Mouse (Mus musculus) liver, embryonic 11.5 days (tissue): ENCODE data around the gene Dnajc16. TPM values are rescaled to one million over a fixed set of nuclear protein-coding genes. Genes with fewer than 3 reads are reported as not detected.

ENCODE experiments used
- ATAC-seq: fragments of 200-750 bp; cut with Nextera tagmentation; replicated peaks from 2 replicates; pipeline ENCODE4 v1.8.0; 2017; ENCODE audit warnings: moderate number of reproducible peaks, mild to moderate bottlenecking, moderate TSS enrichment, moderate library complexity; ENCODE audit not compliant: low FRiP score
- DNase-seq: peaks from one replicate; pipeline ENCODE4 v3.0.0-alpha.2; 2017; ENCODE audit warnings: low spot score
- H3K27ac ChIP-seq: fragments of 300-500 bp; sonication (generic); 2 replicates; pipeline ENCODE4 v1.5.1; 2014; ENCODE audit warnings: mild to moderate bottlenecking, low read depth, low read length, control low read depth
- H3K27me3 ChIP-seq: fragments of 300-500 bp; sonication (generic); replicated peaks from 2 replicates; pipeline ENCODE4 v1.6.1; 2014; ENCODE audit warnings: low read length, mixed read lengths; ENCODE audit not compliant: control insufficient read depth, insufficient read depth
- H3K36me3 ChIP-seq: fragments of 300-500 bp; sonication (generic); 2 replicates; pipeline ENCODE4 v1.6.1; 2014; ENCODE audit warnings: mild to moderate bottlenecking, low read length, moderate library complexity, mixed read lengths; ENCODE audit not compliant: control insufficient read depth, insufficient read depth
- H3K4me1 ChIP-seq: fragments of 300-500 bp; sonication (generic); replicated peaks from 2 replicates; pipeline ENCODE4 v1.6.1; 2014; ENCODE audit warnings: low read length, mixed read lengths; ENCODE audit not compliant: control insufficient read depth, insufficient read depth
- H3K4me2 ChIP-seq: fragments of 300-500 bp; sonication (generic); 2 replicates; pipeline ENCODE4 v1.6.1; 2014; ENCODE audit warnings: mild to moderate bottlenecking, control low read depth, moderate library complexity
- H3K4me3 ChIP-seq: fragments of 300-500 bp; sonication (generic); 2 replicates; pipeline ENCODE4 v1.5.1; 2014; ENCODE audit warnings: low read depth, low read length, control low read depth
- H3K9ac ChIP-seq: fragments of 300-500 bp; sonication (generic); 2 replicates; pipeline ENCODE4 v1.6.1; 2014; ENCODE audit warnings: low read depth, low read length, control low read depth
- H3K9me3 ChIP-seq: fragments of 300-500 bp; sonication (generic); 2 replicates; pipeline ENCODE4 v1.6.1; 2016; ENCODE audit warnings: low read length, inconsistent platforms, mixed read lengths; ENCODE audit not compliant: control insufficient read depth
- WGBS: fragments of 180-500 bp; shearing (Covaris S2); extraction: QIAGEN DNeasy Blood & Tissue Kit; methylation state at CpG from one replicate; pipeline ENCODE4 v1.1.7; 2014; 5-methylcytosine and 5-hydroxymethylcytosine counted together
- polyA plus RNA-seq: library from polyadenylated mRNA; unstranded; fragments of >200 nt; fragmentation: Nextera tagmentation; extraction: Ambion mirVana; gene quantifications from 2 replicates; pipeline ENCODE4 v1.2.1, GENCODE M21; 2014

Gene Dnajc16
- polyA plus RNA-seq, 1 experiment from 2014 or later = 4.0 TPM

DNA sequence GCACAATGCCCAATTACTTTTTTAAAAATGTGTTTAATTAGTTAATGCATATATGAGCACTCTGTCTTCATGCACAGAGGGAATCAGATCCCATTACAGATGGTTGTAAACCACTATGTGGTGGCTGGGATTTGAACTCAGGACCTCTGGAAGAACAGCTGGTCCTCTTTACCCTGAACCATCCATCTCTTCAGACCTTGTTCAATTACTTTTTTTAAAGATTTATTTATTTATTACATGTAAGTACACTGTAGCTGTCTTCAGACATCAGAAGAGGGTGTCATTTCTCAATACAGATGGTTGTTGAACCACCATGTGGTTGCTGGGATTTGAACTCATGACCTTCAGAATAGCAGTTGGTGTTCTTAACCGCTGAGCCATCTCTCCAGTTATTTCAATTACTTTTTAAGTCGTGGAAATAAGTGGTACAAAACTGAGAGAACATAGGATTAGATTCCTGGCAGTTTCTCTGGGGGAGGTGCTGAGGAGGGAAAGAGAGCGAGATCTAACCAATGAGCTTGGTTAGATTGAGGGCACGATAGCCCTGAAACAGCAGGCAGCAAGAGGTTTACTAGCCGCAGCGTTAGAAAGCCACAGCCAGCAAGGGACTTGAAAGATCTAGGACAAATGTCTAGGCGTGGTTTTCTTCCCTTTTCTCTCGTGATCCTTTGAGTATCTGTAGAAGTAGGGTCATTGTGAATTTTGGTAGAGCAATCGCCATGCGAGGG, 2.0 kb upstream of the Dnajc16 start:
- DNase-seq (no peak), ATAC-seq (peak; percentile 14; the same call in 1 of the 2 replicates)
- H3K27me3 ChIP-seq = no peaks in the 10 kb centered on the region
- H3K9ac ChIP-seq = peak overlapping the region; percentile 50
- peaks cover 6% of the 10 kb centered on the region; the same call in 1 of the 2 replicates for H3K36me3 ChIP-seq
- WGBS = 10% methylated on average over 10 of the region's 10 CpGs
- H3K27ac ChIP-seq = peak overlapping the region; percentile 93
- no peaks in the 10 kb centered on the region for H3K9me3 ChIP-seq
- peaks cover 22% of the 10 kb centered on the region for H3K4me1 ChIP-seq
- H3K4me3 ChIP-seq = peak overlapping the region; percentile 78
- peak overlapping the region; percentile 69 for H3K4me2 ChIP-seq

GRCm38 (mm10) chr4:141791951-141792350, 1.2 kb upstream of the Dnajc16 start:
- Histone ChIP-seq H3K4me3 (no peak overlapping the region), H3K27me3 (no peaks in the 10 kb centered on the region), H3K36me3 (peaks cover under 1% of the 10 kb centered on the region; the same call in 1 of the 2 replicates), H3K9me3 (no peaks in the 10 kb centered on the region), H3K4me1 (peaks cover 22% of the 10 kb centered on the region), H3K4me2 (no peak overlapping the region), H3K27ac (no peak overlapping the region), H3K9ac (no peak overlapping the region)
- 88% methylated on average over 8 of the region's 8 CpGs for WGBS
- ATAC-seq = no peak
- DNase-seq = no peak

DNA sequence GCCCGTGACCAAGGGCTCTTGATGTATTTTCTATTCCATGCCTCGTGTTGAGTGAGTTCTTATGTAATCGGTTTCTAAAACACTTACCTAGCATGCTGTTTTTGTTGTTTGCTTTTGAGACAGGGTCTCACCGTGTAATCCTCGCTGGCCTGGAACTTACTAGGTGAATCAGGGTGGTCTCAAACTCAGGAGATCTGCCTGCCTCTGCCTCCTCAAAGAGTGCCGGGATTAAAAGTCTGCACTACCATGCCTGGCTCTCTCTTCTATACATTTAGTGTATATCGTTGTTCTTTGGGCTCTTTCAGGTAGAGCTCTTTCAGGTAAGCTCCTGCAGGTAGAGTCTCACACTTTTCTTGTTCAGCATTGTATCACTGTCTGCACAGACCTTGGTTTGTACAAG, 755 bp upstream of the Dnajc16 start:
- no peak overlapping the region for H3K9ac ChIP-seq
- H3K4me3 ChIP-seq = peak overlapping the region; percentile 91; the same call in 1 of the 2 replicates
- WGBS = 81% methylated on average over 7 of the region's 7 CpGs
- peak overlapping the region; percentile 75; the same call in 1 of the 2 replicates for H3K27ac ChIP-seq
- no peaks in the 10 kb centered on the region; the same call in 1 of the 2 replicates for H3K36me3 ChIP-seq
- H3K4me1 ChIP-seq = peaks cover 22% of the 10 kb centered on the region
- DNase-seq (no peak), ATAC-seq (no peak)
- no peaks in the 10 kb centered on the region for H3K27me3 ChIP-seq
- H3K9me3 ChIP-seq = no peaks in the 10 kb centered on the region
- H3K4me2 ChIP-seq = peak overlapping the region; percentile 94

DNA sequence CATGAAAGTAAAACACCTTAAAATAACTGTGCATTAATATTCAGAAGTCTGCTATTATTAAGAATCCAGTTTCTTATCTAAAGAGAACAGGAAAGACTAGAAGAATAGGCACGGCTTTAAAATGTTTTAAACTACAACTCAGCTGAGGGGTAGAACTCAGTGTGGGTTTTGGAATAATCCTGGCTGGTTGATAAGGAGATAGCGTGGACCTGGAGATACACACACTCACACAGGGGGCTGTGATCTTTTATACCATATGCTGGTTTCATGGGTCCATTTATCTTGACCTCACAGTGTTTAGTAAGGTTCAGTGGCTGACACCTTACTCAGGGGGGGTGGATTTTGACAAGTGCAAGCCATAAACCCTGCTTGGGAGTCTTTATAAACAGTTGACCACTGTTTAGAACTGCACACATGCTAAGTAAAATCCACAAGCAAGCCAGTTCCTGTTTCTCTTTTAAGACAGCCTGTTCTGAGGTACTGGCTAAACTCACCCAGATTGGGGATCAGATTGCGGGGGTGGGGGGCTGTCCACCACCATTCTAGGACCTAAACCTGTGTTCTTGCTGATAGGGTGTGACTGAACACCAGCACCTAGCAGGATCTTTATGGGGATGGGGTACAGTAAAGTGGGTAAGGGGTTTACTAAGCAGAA, 1.0 kb downstream of the Dnajc16 start:
- H3K4me2 ChIP-seq = peak overlapping the region; percentile 94
- DNase-seq = peak; percentile 47
- peaks cover 3% of the 10 kb centered on the region for H3K36me3 ChIP-seq
- H3K9me3 ChIP-seq = no peaks in the 10 kb centered on the region
- no peaks in the 10 kb centered on the region for H3K27me3 ChIP-seq
- H3K4me3 ChIP-seq = peak overlapping the region; percentile 91
- H3K4me1 ChIP-seq = peaks cover 15% of the 10 kb centered on the region
- peak overlapping the region; percentile 90 for H3K9ac ChIP-seq
- H3K27ac ChIP-seq = peak overlapping the region; percentile 75
- peak; percentile 9 for ATAC-seq
- 24% methylated on average over 3 of the region's 3 CpGs for WGBS

- H3K36me3 ChIP-seq = peaks cover 11% of the 10 kb centered on the region
Measured at GRCm38 (mm10) chr4:141787462-141787861, 3.3 kb downstream of the Dnajc16 start.

DNA sequence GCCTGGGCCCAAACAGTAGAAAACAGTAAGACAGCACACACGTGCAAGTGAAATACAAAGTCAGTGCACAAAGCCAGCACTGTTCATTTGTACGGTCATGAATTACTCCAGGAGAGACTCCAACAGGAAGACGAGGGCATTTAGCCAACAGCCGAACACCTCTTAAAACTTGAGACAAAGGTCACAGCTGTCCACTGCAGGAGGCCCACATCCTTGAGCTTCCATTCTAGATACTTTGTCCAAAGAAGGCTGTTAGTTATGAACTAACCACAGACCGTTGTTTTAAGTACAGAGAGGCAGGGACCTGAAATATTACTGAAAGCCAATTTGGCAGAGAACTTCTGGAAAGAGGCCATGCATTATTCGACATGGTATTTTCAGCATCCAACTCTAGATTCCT, 3.7 kb downstream of the Dnajc16 start:
- Histone ChIP-seq H3K4me3 (no peak overlapping the region), H3K4me1 (peaks cover 7% of the 10 kb centered on the region), H3K27ac (no peak overlapping the region), H3K36me3 (peaks cover 14% of the 10 kb centered on the region), H3K9ac (no peak overlapping the region), H3K27me3 (no peaks in the 10 kb centered on the region), H3K4me2 (no peak overlapping the region), H3K9me3 (no peaks in the 10 kb centered on the region)
- WGBS = 93% methylated on average over 6 of the region's 6 CpGs
- DNase-seq = no peak
- ATAC-seq = no peak

More at GRCm38 (mm10) chr4:141787462-141787861, 3.3 kb downstream of the Dnajc16 start:
- H3K9me3 ChIP-seq = no peaks in the 10 kb centered on the region
- no peak overlapping the region for H3K27ac ChIP-seq
- H3K4me2 ChIP-seq = no peak overlapping the region
- H3K9ac ChIP-seq = no peak overlapping the region
- peaks cover 11% of the 10 kb centered on the region for H3K4me1 ChIP-seq
- H3K27me3 ChIP-seq = no peaks in the 10 kb centered on the region
- 91% methylated on average over 7 of the region's 7 CpGs for WGBS
- no peak overlapping the region for H3K4me3 ChIP-seq
- no peak for DNase-seq
- no peak for ATAC-seq

GRCm38 (mm10) chr4:141786141-141786540, 4.6 kb downstream of the Dnajc16 start:
- Histone ChIP-seq H3K4me3 (no peak overlapping the region), H3K27me3 (no peaks in the 10 kb centered on the region), H3K4me2 (no peak overlapping the region), H3K27ac (no peak overlapping the region), H3K36me3 (peaks cover 17% of the 10 kb centered on the region), H3K4me1 (peaks cover 6% of the 10 kb centered on the region), H3K9me3 (no peaks in the 10 kb centered on the region), H3K9ac (no peak overlapping the region)
- WGBS = 92% methylated on average over 13 of the region's 13 CpGs
- ATAC-seq (no peak), DNase-seq (no peak)

- peaks cover 24% of the 10 kb centered on the region for H3K36me3 ChIP-seq
- no peak overlapping the region for H3K4me2 ChIP-seq
- H3K4me3 ChIP-seq = no peak overlapping the region
- H3K4me1 ChIP-seq = peaks cover 4% of the 10 kb centered on the region
- no peak for ATAC-seq
- no peaks in the 10 kb centered on the region for H3K27me3 ChIP-seq
- H3K27ac ChIP-seq = no peak overlapping the region
- no peak overlapping the region for H3K9ac ChIP-seq
- 81% methylated on average over 5 of the region's 5 CpGs for WGBS
- no peaks in the 10 kb centered on the region for H3K9me3 ChIP-seq
- DNase-seq = no peak
Measured at GRCm38 (mm10) chr4:141784835-141785234, 5.9 kb downstream of the Dnajc16 start.
